Mouse (Mus musculus) G1E-ER4 (cell line): Measurements from ENCODE around the gene Prdm5. TPM values are rescaled to one million over a fixed set of nuclear protein-coding genes. Genes with fewer than 3 reads are reported as not detected.

Source experiments
- GATA1 ChIP-seq: IDR thresholded peaks from one replicate; pipeline ENCODE4 v1.8.0; 2012; ENCODE audit warnings: low read length, inconsistent platforms
- polyA plus RNA-seq: library from polyadenylated mRNA; stranded (reverse); fragments of >175 nt; gene quantifications from 2 replicates; pipeline ENCODE4 v1.2.3, GENCODE M21; 2012

Prdm5 gene
- polyA plus RNA-seq, 1 experiment, result not detected

DNA sequence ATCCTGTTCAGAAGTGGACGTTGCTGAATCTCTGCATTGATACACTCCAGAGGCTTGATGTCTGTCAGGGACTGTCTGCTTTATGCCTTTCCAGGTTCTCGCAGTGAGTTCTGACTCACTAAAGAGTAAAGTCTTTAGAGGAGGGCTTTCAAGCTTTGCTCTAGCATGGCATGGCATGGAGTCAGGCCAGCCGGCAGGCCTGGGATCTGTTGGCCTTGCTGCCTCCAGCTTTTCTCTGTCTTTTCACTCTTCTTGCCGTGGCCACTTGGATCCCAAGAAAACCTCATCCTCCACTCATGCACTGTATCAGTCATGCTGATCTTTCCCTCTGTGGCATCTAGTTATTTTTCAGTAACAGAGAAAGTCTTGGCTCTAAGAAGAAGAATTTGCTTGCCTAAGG, 87.1 kb downstream of the Prdm5 start:
- no peak for TF ChIP-seq GATA1

DNA sequence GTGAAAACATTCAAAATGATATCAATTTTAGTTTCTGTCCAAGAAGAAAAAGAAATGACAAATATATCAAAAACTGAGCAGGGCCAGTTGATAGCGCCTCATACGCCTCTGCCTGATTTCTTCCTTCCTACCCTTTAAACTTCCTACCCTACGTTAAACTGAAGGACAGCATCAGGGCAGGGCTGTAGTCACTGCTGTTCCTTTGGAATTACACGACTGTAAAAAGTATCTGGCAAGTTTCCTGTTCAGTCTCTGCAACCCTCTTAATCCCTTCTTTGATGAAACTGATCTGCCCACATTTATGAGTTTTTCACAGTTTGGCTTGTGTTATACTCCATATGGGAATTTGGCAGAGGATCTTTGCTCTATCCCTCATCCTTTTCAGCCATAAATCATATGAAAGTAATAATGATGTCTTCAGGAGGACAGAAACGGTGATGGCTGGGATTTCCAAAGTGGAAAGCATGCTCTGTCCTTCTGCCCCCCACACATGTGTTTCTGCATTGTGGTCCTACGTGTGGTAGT, 93.0 kb downstream of the Prdm5 start:
- no peak for TF ChIP-seq GATA1

DNA sequence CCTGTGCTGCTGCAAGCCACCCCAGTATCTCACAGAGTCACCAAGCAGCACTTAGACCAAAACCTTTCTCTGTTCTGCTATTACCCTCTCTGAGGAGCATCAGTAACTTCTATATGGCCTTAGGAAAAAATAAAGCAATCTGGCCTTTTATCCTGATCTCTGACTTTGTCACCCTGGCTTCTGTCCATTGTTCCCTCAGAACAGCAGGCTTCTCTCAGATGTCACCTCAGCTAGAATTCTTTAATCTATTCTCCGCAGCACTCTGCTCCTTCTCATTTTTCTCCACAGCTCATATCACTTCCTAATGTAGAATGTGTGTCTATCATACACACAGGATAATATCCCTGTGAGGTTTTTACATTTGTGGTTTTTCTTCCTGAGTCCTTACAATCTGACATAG, 99.5 kb downstream of the Prdm5 start:
- TF ChIP-seq GATA1, result no peak

DNA sequence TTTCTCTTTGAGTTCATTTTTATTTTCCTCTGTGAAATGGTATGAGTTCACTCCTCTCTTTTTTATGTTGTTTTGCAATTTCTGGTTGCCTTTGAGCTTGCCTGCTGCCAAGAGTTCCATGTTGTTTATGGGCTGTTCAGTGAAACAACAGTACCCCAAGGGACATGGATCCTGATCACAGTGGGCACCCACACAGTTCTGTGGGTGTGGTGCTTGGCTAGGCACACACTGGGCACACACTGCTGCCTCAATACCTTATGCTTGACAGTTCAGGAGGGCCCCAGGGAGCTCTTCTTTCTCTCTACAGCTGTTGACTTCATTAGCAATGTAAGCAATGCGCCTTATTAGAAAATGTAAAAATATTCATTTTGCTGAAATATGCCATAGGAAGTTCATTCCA, 110.0 kb downstream of the Prdm5 start:
- no peak for TF ChIP-seq GATA1

DNA sequence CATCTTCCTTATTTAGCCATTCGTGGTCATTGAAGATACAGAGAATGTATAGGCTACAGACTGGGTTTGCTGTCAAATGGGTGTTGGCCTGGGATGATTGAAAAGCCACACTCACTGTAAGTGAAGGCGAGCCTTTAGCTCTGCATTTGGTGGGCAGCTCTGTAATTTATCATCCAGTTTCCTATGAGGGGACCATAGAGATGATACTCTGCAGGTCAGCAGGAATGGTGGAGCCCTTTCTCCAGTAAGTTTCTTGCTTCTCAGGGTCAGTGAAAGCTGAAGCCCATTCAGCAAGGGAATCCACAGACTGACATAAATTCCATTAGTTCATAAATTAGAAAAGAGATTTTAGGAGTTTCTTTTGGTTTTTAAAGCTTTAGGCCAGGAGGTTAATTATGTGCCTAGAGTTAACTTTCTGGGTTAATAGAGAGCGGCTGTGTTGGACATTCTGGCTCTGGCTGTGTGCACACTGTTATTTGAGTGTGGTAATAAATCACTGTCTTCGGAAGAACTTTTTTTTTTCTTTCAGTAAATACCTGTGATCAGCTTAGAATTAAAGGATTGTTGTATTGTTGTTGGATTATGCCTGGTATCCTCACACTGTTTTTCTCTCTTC, 113.4 kb downstream of the Prdm5 start:
- no peak for TF ChIP-seq GATA1

DNA sequence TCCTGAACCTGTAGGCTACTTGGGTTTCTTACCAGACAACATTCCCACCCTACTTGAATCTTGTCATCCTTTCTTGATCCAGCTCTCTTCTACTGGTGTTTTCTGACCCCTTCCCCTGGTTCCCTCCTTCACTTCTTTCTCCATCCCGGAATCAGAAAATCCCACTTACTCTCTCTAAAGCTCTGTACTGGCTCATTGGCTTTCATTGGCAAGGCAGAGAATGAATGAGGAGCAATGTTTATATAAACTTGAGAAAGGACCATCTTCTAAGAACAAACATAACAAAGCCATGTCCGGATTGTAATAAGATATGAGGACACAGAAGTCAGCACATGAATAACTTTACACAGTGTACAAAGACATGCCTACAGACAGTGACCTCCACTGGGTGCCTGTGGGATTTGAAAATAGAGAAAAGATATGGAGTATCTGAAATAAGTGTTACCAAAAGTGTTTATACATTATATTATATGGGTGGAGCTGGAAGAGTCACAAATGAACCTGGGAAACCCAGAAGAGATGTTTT, 127.9 kb downstream of the Prdm5 start:
- TF ChIP-seq GATA1, result no peak

DNA sequence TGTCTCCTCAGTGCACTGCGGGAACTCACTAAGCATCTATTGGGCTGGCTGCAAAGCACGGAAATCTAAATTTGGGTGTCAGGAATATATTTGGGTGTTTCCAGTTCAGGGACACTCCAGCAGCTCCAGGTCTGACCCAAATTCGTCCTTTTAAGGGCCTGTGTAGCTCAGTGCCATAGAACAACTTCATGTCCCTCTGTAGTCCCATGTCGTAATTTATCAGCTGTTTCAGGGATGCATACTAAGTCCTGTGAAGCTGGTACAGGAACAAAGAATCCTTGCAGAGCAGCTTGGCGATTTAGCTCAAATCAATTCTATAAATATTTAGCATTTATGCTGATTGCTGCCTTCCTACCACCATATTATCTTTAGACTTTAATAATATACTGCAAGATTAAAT, 136.6 kb downstream of the Prdm5 start:
- no peak for TF ChIP-seq GATA1

DNA sequence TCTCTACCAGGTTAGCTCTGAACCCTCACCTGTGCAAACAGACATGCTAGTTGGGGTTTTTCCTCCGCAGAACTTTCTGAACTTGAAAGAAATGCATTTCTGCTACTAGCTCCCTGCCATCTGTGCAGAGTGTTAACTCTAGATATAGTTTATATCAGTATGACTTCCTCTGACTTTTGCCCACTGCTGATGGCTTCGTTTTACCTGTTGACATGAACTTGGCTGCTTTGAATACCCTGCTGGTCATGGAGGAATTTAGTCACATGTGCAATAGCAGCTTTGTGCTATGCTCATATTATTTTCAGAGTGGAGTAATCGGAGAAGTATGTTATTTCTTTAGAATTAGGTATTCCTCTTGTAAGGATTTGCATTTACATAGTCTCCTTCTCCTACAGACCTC, 142.9 kb downstream of the Prdm5 start:
- TF ChIP-seq GATA1, result no peak

DNA sequence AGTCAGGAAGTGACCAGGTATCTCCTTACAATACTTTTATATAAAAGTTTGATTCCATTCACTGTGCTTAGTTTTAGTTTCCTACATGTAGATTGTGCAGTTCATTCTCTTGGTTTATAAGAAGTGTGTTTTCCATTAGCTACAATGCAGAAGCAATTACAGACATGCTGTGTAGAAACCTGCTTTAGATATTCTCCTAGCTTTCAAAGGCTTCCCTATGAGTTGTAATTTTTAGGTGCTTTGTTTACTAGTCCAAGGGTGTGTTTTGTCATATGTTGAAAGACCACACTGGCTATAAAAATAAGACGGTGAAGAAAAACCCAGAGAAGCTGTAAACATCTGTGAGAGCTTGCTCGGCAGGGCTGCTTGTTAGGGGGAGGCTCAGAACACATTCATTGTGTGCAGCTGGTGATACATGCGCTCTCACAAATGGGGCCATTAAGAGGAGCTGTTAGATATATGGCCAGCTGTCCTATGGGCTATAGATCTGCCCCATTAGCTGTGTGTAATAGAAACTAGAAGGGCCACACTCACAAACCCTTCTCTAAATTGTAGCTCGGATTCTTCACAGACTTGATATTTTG, 144.8 kb downstream of the Prdm5 start:
- TF ChIP-seq GATA1, result no peak

DNA sequence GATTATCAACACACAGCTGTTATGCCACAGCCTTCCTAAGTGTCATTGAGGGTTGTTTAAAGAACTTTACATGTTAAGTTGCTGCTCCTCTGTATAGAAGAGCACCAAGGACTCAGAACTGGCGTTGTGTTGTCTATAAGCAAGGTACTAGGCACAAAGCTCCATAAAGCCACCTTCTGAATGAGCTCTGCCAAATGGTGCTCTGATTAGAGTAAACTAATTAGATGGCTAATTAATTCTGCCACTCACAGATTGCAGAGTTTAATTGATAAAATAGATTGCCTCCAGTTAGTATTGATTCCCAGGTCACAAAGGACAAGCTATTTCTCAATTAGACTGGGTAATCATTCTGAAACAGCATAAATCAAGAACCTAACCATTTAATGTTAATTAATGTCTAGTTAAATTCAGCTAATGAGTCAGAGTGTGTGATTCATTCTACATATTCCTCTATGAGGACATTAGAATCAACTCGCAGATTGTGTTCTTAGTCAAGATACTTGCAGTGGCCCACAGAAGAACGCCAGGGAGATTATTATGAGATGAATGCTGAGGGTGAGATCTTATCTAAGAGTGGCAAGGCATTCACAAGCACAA, 147.0 kb downstream of the Prdm5 start:
- TF ChIP-seq GATA1, result no peak

DNA sequence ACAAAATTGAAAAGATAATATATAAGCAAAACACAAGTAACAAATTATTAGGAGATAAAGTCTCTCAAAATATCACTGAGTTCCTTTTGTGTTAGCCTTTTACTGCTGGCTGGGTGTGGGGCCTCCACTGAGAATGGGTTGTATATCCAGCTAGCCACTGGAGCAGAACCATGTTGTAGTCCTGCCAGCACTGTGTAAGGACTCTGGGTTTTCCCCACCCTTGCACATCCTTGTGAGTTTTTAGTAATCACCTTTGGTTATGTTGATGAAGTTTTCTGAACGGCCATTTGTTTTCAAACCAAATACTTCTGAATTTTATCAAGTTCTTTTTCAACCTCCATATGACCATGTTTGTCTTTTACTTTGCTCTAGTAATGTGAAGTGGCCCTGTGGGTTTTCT, 151.7 kb downstream of the Prdm5 start:
- no peak for TF ChIP-seq GATA1

DNA sequence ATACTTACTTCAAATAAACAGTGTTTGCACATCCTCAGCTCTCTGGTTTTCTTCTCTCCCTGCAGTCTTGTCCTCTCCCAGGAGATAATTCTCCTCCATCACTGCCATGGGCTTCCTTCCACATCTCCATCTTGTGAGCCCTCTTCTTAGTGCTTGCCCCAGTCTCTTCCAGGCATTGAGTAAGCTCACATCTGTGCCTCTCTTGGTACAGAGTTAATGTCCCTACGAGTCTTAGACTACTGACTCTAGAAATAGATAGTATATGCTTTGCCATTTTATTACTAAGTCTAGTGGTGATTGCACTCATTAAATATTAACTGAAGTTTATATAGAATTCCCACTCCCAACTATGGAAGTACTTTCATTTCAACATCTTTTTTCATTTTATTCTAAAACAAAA, 154.0 kb downstream of the Prdm5 start:
- TF ChIP-seq GATA1, result no peak

DNA sequence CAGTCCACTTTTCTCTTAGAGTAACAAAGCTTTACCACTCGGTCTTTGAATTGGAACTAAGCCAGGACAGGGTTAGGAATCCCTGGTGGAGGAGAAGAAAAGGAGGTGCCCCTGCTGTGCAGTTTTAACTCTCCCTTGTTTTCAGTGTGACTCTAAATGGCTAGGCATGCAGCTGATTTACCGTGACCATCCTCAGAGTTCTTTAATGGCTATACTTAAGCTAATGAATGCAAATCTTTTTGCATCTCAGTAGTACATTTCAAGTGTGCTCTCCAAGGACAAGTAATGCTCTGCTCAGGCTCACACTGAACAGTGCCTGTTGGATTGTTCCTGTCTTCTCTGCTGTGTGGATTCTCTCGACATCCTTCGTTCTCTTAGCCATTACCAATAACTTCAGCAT, 154.4 kb downstream of the Prdm5 start:
- TF ChIP-seq GATA1, result no peak

DNA sequence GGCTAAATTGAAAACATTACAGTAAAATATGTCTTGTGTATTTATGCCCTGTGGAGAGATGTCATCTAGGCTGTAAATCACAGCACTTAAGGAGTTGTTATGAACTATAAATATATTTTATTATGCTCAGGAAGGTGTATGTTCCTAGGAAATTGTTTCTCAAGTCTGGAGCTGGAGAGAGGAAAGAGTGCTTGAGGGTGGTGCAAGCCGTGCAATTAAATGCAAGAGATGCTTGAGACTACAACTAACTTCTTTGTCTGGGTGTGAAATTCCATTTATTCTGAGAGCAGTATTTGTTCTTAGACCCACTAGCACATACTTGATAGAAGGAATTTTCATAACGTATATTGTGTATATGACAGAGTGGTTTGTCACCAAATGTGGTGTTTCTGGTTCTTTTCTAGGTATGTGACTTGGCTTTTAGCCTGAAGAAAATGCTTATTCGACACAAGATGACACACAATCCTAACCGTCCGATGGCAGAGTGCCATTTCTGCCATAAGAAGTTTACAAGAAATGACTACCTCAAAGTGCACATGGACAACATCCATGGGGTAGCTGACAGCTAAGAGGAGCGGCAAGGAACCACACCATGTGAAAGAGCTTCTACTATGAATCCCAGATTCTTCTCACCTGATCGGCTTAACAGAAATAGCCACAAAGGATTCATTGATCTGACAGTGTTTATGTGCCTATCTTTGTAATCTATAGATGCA, 156.9 kb downstream of the Prdm5 start:
- no peak for TF ChIP-seq GATA1

DNA sequence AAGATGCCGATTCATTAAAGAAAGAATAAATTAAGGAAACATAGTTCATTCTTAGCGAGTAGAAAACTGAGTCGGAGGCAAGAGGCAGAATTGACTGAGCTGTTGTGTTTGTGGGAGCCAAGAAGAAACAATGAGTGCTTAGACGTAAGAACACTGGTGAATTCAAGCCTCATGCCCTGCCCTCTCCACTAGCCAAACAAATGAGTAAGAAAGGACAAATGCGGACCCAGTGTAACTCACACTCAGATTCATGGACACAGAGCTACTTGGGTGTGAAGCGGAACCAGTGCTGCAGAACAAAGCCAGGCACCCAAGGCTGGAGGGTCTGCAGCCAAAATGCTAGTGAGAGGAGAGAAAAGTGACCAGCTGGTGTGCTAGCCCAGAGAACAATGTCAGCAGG, 171.7 kb downstream of the Prdm5 start:
- no peak for TF ChIP-seq GATA1

DNA sequence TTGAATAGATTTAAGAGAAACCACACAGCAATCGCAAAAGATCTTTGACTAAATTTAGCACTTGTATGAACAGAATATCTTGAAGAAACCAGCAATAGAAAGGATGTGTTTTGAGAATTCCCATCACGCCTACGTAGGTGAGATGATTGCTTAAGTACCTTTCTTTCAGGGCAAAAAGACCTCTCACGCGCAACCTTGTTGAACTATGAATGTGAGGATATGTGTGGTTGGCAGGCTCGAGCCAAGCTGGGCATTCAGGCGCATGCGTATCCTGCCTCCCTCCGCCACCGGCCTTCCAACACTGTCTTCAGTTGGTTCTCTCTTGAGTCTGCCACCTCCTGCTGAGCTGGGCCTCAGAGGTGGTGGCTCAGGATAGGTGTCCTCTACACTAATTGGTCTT, 173.5 kb downstream of the Prdm5 start, which contains the start of gene 4930544G11Rik:
Gene 4930544G11Rik, plus strand, starts transcription at position 301 of the 400 bp plus-strand sequence.
- TF ChIP-seq GATA1, result no peak
